Mouse (Mus musculus): ENCODE data around the gene Olfr785. TPM values are rescaled to one million over a fixed set of nuclear protein-coding genes. Genes with fewer than 3 reads are reported as not detected.

The Olfr785 gene
- total and polyA plus RNA-seq, 3 experiments, result not detected

DNA sequence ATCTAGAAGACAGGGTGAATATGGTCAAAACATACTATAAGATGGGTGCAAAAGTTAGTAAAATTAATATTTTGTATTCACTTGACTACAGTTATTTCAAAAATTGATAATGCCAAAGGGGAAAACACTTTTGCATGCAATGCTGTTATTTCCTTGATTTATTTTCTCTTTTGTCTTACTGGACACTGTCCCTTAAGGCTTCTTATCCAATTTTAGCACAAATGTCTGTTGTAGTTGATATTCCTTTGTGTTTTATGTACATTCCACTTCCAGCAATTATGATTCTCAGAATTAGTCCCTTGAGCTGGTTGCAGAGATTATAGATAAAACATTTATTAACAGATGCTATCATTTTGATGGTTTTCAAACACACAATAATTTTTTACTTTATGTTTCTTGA, 21.8 kb downstream of the Olfr785 start, which contains the start of gene Olfr786:
Gene Olfr786 (plus strand): TSS at position 301 of the 400 bp plus-strand sequence.
- H3K79me2 ChIP-seq (replicated peaks; ENCODE audit: control insufficient read depth, extremely low read depth, insufficient read depth, poor library complexity, severe bottlenecking), result no peaks in the 10 kb centered on the region
- H3K27ac ChIP-seq (ENCODE audit: insufficient read depth, low read depth), result no peak within 1 kb of the TSS
- no peaks in the 10 kb centered on the region for H3K36me3 ChIP-seq (replicated peaks in 1 of 2; ENCODE audit: control insufficient read depth in 1 of 2, insufficient read depth in 1 of 2, low read length in 1 of 2)
- DNase-seq (ENCODE audit: extremely low read depth), result no peak
- no peaks in the 10 kb centered on the region for H3K9me3 ChIP-seq (replicated peaks; ENCODE audit: low read length)
- TF ChIP-seq JUND (conservative IDR thresholded peaks at IDR 0.05; ENCODE audit: low read depth, low read length) (no peak), ZC3H11A (IDR thresholded peaks at IDR 0.05; ENCODE audit: low read depth, low read length) (no peak), MXI1 (IDR thresholded peaks at IDR 0.05; ENCODE audit: low read depth, low read length) (no peak), USF2 (conservative IDR thresholded peaks at IDR 0.05; ENCODE audit: low read depth, low read length) (no peak), MAZ (IDR thresholded peaks at IDR 0.05; ENCODE audit: low read depth, low read length) (no peak), RCOR1 (conservative IDR thresholded peaks at IDR 0.05; ENCODE audit: low read depth, low read length) (no peak), ZMIZ1 (IDR thresholded peaks at IDR 0.05; ENCODE audit: low read depth, low read length) (no peak), MAX (IDR thresholded peaks at IDR 0.05; ENCODE audit: low read length) (no peak), ZNF384 (IDR thresholded peaks at IDR 0.05; ENCODE audit: low read depth, low read length) (no peak), IRF4 (IDR thresholded peaks at IDR 0.05; ENCODE audit: low read depth, low read length) (no peak), MYC (IDR thresholded peaks at IDR 0.05; ENCODE audit: low read depth, low read length) (no peak), CTCF (conservative IDR thresholded peaks at IDR 0.05 in 1 of 2, IDR thresholded peaks at IDR 0.05 in 1 of 2; ENCODE audit: low read depth in 2 of 2, low read length in 2 of 2) (no peak), NELFE (IDR thresholded peaks at IDR 0.05; ENCODE audit: low read depth, low read length) (no peak), TCF12 (IDR thresholded peaks at IDR 0.05; ENCODE audit: low read depth, low read length) (no peak), JUN (IDR thresholded peaks at IDR 0.05; ENCODE audit: insufficient read depth, low read depth, low read length) (no peak), KAT2A (IDR thresholded peaks at IDR 0.05; ENCODE audit: insufficient replicate concordance, low read length) (no peak), PAX5 (IDR thresholded peaks at IDR 0.05; ENCODE audit: low read length) (no peak), SIN3A (IDR thresholded peaks at IDR 0.05; ENCODE audit: low read length) (no peak), E2F4 (IDR thresholded peaks at IDR 0.05; ENCODE audit: insufficient replicate concordance, low read depth, low read length) (no peak), POLR2AphosphoS2 (IDR thresholded peaks at IDR 0.05; ENCODE audit: low read depth, low read length) (no peak)
- no peaks in the 10 kb centered on the region for H3K4me1 ChIP-seq (ENCODE audit: control insufficient read depth in 1 of 2, insufficient read depth in 2 of 2)
- in situ Hi-C loops (cut with MboI; ENCODE audit: low pct_ligation_motif_present, low pct_unique_long_range_greater_than_20kb, low sequenced_read_pairs) (no loop called here), dilution Hi-C loops (cut with MboI; ENCODE audit: extremely low pct_ligation_motif_present, extremely low pct_unique_long_range_greater_than_20kb, low sequenced_read_pairs) (no loop called here)
- no peaks in the 10 kb centered on the region for H3K27me3 ChIP-seq (replicated peaks)
- H3K4me3 ChIP-seq (replicated peaks in 1 of 3; ENCODE audit: low read depth in 2 of 3, low read length in 2 of 3, poor library complexity in 1 of 3), result no peak within 1 kb of the TSS
- no peak within 1 kb of the TSS for H3K9ac ChIP-seq (ENCODE audit: insufficient read depth, low read depth)
- no peak within 1 kb of the TSS for H3K4me2 ChIP-seq (ENCODE audit: insufficient read depth, low read depth, poor library complexity, severe bottlenecking)

Other genes starting within 250 kb of the Olfr785 start
Only the 20 nearest of the 22 such genes appear.
- gene Olfr772, start 227.5 kb upstream of the Olfr785 start, total RNA-seq (2012; rRNA removed), result not detected in 2 replicates
- gene Olfr772, start 227.5 kb upstream of the Olfr785 start, total RNA-seq (2014; rRNA removed), result not detected in 2 replicates
- not detected in 2 replicates for gene Olfr772, start 227.5 kb upstream of the Olfr785 start, polyA plus RNA-seq (2012; ENCODE audit: insufficient read length, low read depth)
- not detected in 2 replicates for gene Olfr773, start 218.0 kb upstream of the Olfr785 start, total RNA-seq (2012; rRNA removed)
- gene Olfr773, start 218.0 kb upstream of the Olfr785 start, total RNA-seq (2014; rRNA removed), result not detected in 2 replicates
- gene Olfr773, start 218.0 kb upstream of the Olfr785 start, polyA plus RNA-seq (2012; ENCODE audit: insufficient read length, low read depth), result not detected in 2 replicates
- gene Olfr774, start 169.2 kb upstream of the Olfr785 start, total RNA-seq (2012; rRNA removed), result not detected in 2 replicates
- gene Olfr774, start 169.2 kb upstream of the Olfr785 start, total RNA-seq (2014; rRNA removed), result not detected in 2 replicates
- not detected in 2 replicates for gene Olfr774, start 169.2 kb upstream of the Olfr785 start, polyA plus RNA-seq (2012; ENCODE audit: insufficient read length, low read depth)
- not detected in 2 replicates for gene Olfr775, start 157.0 kb upstream of the Olfr785 start, total RNA-seq (2012; rRNA removed)
- gene Olfr775, start 157.0 kb upstream of the Olfr785 start, total RNA-seq (2014; rRNA removed), result not detected in 2 replicates
- not detected in 2 replicates for gene Olfr775, start 157.0 kb upstream of the Olfr785 start, polyA plus RNA-seq (2012; ENCODE audit: insufficient read length, low read depth)
- not detected in 2 replicates for gene Olfr776, start 146.3 kb upstream of the Olfr785 start, total RNA-seq (2012; rRNA removed)
- not detected in 2 replicates for gene Olfr776, start 146.3 kb upstream of the Olfr785 start, total RNA-seq (2014; rRNA removed)
- gene Olfr776, start 146.3 kb upstream of the Olfr785 start, polyA plus RNA-seq (2012; ENCODE audit: insufficient read length, low read depth), result not detected in 2 replicates
- not detected in 2 replicates for gene Olfr777, start 133.9 kb upstream of the Olfr785 start, total RNA-seq (2012; rRNA removed)
- gene Olfr777, start 133.9 kb upstream of the Olfr785 start, total RNA-seq (2014; rRNA removed), result not detected in 2 replicates
- not detected in 2 replicates for gene Olfr777, start 133.9 kb upstream of the Olfr785 start, polyA plus RNA-seq (2012; ENCODE audit: insufficient read length, low read depth)
- gene Olfr780, start 87.3 kb upstream of the Olfr785 start, total RNA-seq (2012; rRNA removed), result not detected in 2 replicates
- not detected in 2 replicates for gene Olfr780, start 87.3 kb upstream of the Olfr785 start, total RNA-seq (2014; rRNA removed)
- gene Olfr780, start 87.3 kb upstream of the Olfr785 start, polyA plus RNA-seq (2012; ENCODE audit: insufficient read length, low read depth), result not detected in 2 replicates
- not detected in 2 replicates for gene Olfr781, start 76.6 kb upstream of the Olfr785 start, total RNA-seq (2012; rRNA removed)
- gene Olfr781, start 76.6 kb upstream of the Olfr785 start, total RNA-seq (2014; rRNA removed), result not detected in 2 replicates
- gene Olfr781, start 76.6 kb upstream of the Olfr785 start, polyA plus RNA-seq (2012; ENCODE audit: insufficient read length, low read depth), result not detected in 2 replicates
- not detected in 2 replicates for gene Olfr782, start 56.6 kb upstream of the Olfr785 start, total RNA-seq (2012; rRNA removed)
- not detected in 2 replicates for gene Olfr782, start 56.6 kb upstream of the Olfr785 start, total RNA-seq (2014; rRNA removed)
- not detected in 2 replicates for gene Olfr782, start 56.6 kb upstream of the Olfr785 start, polyA plus RNA-seq (2012; ENCODE audit: insufficient read length, low read depth)
- 0.04 and 0.08 TPM in 2 replicates for gene Olfr784, start 21.3 kb upstream of the Olfr785 start, total RNA-seq (2012; rRNA removed)
- gene Olfr784, start 21.3 kb upstream of the Olfr785 start, total RNA-seq (2014; rRNA removed), result not detected in 2 replicates
- 0.10 TPM in 1 of 2 replicates, not detected in the other for gene Olfr784, start 21.3 kb upstream of the Olfr785 start, polyA plus RNA-seq (2012; ENCODE audit: insufficient read length, low read depth)
- gene Olfr786, start 21.9 kb downstream of the Olfr785 start, total RNA-seq (2012; rRNA removed), result not detected in 2 replicates
- gene Olfr786, start 21.9 kb downstream of the Olfr785 start, total RNA-seq (2014; rRNA removed), result not detected in 2 replicates
- not detected in 2 replicates for gene Olfr786, start 21.9 kb downstream of the Olfr785 start, polyA plus RNA-seq (2012; ENCODE audit: insufficient read length, low read depth)
- not detected in 2 replicates for gene Olfr787, start 56.4 kb downstream of the Olfr785 start, total RNA-seq (2012; rRNA removed)
- not detected in 2 replicates for gene Olfr787, start 56.4 kb downstream of the Olfr785 start, total RNA-seq (2014; rRNA removed)
- not detected in 2 replicates for gene Olfr787, start 56.4 kb downstream of the Olfr785 start, polyA plus RNA-seq (2012; ENCODE audit: insufficient read length, low read depth)
- not detected in 2 replicates for gene Olfr788, start 65.6 kb downstream of the Olfr785 start, total RNA-seq (2012; rRNA removed)
- gene Olfr788, start 65.6 kb downstream of the Olfr785 start, total RNA-seq (2014; rRNA removed), result not detected in 2 replicates
- not detected in 2 replicates for gene Olfr788, start 65.6 kb downstream of the Olfr785 start, polyA plus RNA-seq (2012; ENCODE audit: insufficient read length, low read depth)
- not detected in 2 replicates for gene Olfr789, start 79.3 kb downstream of the Olfr785 start, total RNA-seq (2012; rRNA removed)
- not detected in 2 replicates for gene Olfr789, start 79.3 kb downstream of the Olfr785 start, total RNA-seq (2014; rRNA removed)
- gene Olfr789, start 79.3 kb downstream of the Olfr785 start, polyA plus RNA-seq (2012; ENCODE audit: insufficient read length, low read depth), result not detected in 2 replicates
- gene Olfr790, start 93.1 kb downstream of the Olfr785 start, total RNA-seq (2012; rRNA removed), result not detected in 2 replicates
- not detected in 2 replicates for gene Olfr790, start 93.1 kb downstream of the Olfr785 start, total RNA-seq (2014; rRNA removed)
- not detected in 2 replicates for gene Olfr790, start 93.1 kb downstream of the Olfr785 start, polyA plus RNA-seq (2012; ENCODE audit: insufficient read length, low read depth)
- not detected in 2 replicates for gene Olfr791, start 116.4 kb downstream of the Olfr785 start, total RNA-seq (2012; rRNA removed)
- not detected in 2 replicates for gene Olfr791, start 116.4 kb downstream of the Olfr785 start, total RNA-seq (2014; rRNA removed)
- not detected in 2 replicates for gene Olfr791, start 116.4 kb downstream of the Olfr785 start, polyA plus RNA-seq (2012; ENCODE audit: insufficient read length, low read depth)
- not detected in 2 replicates for gene Olfr792, start 133.7 kb downstream of the Olfr785 start, total RNA-seq (2012; rRNA removed)
- gene Olfr792, start 133.7 kb downstream of the Olfr785 start, total RNA-seq (2014; rRNA removed), result not detected in 2 replicates
- gene Olfr792, start 133.7 kb downstream of the Olfr785 start, polyA plus RNA-seq (2012; ENCODE audit: insufficient read length, low read depth), result not detected in 2 replicates
- not detected in 2 replicates for gene Olfr794, start 162.2 kb downstream of the Olfr785 start, total RNA-seq (2012; rRNA removed)
- gene Olfr794, start 162.2 kb downstream of the Olfr785 start, total RNA-seq (2014; rRNA removed), result not detected in 2 replicates
- gene Olfr794, start 162.2 kb downstream of the Olfr785 start, polyA plus RNA-seq (2012; ENCODE audit: insufficient read length, low read depth), result not detected in 2 replicates
- gene Olfr796, start 207.1 kb downstream of the Olfr785 start, total RNA-seq (2012; rRNA removed), result not detected in 2 replicates
- gene Olfr796, start 207.1 kb downstream of the Olfr785 start, total RNA-seq (2014; rRNA removed), result not detected in 2 replicates
- gene Olfr796, start 207.1 kb downstream of the Olfr785 start, polyA plus RNA-seq (2012; ENCODE audit: insufficient read length, low read depth), result 0.07 TPM in 1 of 2 replicates, not detected in the other
- not detected in 2 replicates for gene Olfr798, start 222.5 kb downstream of the Olfr785 start, total RNA-seq (2012; rRNA removed)
- gene Olfr798, start 222.5 kb downstream of the Olfr785 start, total RNA-seq (2014; rRNA removed), result not detected in 2 replicates
- not detected in 2 replicates for gene Olfr798, start 222.5 kb downstream of the Olfr785 start, polyA plus RNA-seq (2012; ENCODE audit: insufficient read length, low read depth)

Measured in CH12.LX (cell line).